Mouse (Mus musculus) testis, adult 2 months (tissue): ENCODE data around the gene Rint1. TPM values are rescaled to one million over a fixed set of nuclear protein-coding genes. Genes with fewer than 3 reads are reported as not detected.

Experiments
- H3K27ac ChIP-seq: fragments of 200-500 bp; 2 replicates; pipeline ENCODE4 v1.5.1; 2012; ENCODE audit warnings: low read depth, low read length; ENCODE audit not compliant: control insufficient read depth, insufficient read depth
- H3K27me3 ChIP-seq: fragments of 200-500 bp; 2 replicates; pipeline ENCODE4 v1.6.1; 2012; ENCODE audit warnings: mild to moderate bottlenecking, low read length, moderate library complexity; ENCODE audit not compliant: control insufficient read depth, insufficient read depth
- H3K36me3 ChIP-seq: fragments of 200-500 bp; 2 replicates; pipeline ENCODE4 v1.6.1; 2012; ENCODE audit warnings: mild to moderate bottlenecking, low read length; ENCODE audit not compliant: control insufficient read depth, insufficient read depth
- H3K4me1 ChIP-seq: fragments of 200-500 bp; 2 replicates; pipeline ENCODE4 v1.6.1; 2012; ENCODE audit warnings: low read length; ENCODE audit not compliant: control insufficient read depth, insufficient read depth
- H3K4me3 ChIP-seq: fragments of 200-500 bp; 2 replicates; pipeline ENCODE4 v1.5.1; 2012; ENCODE audit warnings: low read depth, mild to moderate bottlenecking, low read length, moderate library complexity, mixed read lengths; ENCODE audit not compliant: control insufficient read depth
- CTCF ChIP-seq: fragments of 200-500 bp; IDR thresholded peaks from 2 replicates; pipeline ENCODE4 v1.5.1; 2012; ENCODE audit warnings: low read depth, mild to moderate bottlenecking, inconsistent platforms, low read length, moderate library complexity; ENCODE audit not compliant: control insufficient read depth, insufficient read depth, insufficient replicate concordance
- POLR2A ChIP-seq: fragments of 200-500 bp; IDR thresholded peaks from 2 replicates; pipeline ENCODE4 v1.6.1; 2012; ENCODE audit warnings: low read depth, mild to moderate bottlenecking, inconsistent platforms, low read length, moderate library complexity; ENCODE audit not compliant: control insufficient read depth
- polyA plus RNA-seq: library from polyadenylated mRNA; depleted of rRNA; stranded (reverse); fragments of >200 nt; gene quantifications from 2 replicates; pipeline ENCODE4 v1.2.3, GENCODE M21; 2012

Gene Rint1
- polyA plus RNA-seq, 1 experiment, result 6.9 TPM

DNA sequence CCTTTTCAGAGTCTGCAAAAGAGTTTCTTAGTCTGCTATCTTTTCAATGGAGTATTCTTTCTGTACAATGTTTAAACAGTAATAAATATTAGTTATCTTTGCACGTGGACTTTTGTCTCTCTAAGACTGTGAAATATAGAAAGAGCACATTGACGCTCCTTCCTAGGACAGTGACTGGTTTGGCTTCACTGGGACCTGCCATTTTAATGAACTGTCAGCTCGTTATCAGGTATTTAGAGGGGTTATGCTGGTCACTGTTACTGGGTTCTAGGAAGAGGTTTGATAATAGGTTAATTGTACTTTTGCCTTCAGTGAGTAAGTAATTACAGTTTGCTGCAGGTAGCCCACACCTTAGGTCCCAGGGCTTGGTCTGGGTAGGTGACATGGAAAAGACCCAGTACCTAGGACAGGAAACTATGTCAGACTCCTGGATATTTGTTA, 899 bp downstream of the Rint1 start:
- Histone ChIP-seq H3K4me1 (peaks cover 3% of the 10 kb centered on the region), H3K27me3 (no peaks in the 10 kb centered on the region), H3K27ac (no peak overlapping the region), H3K4me3 (peak overlapping the region; percentile 93; the same call in 1 of the 2 replicates), H3K36me3 (no peaks in the 10 kb centered on the region)
- TF ChIP-seq CTCF (no peak), POLR2A (no peak)

- Histone ChIP-seq H3K36me3 (no peaks in the 10 kb centered on the region), H3K27me3 (no peaks in the 10 kb centered on the region), H3K4me3 (no peak overlapping the region), H3K4me1 (peaks cover 3% of the 10 kb centered on the region), H3K27ac (no peak overlapping the region)
- TF ChIP-seq CTCF (no peak), POLR2A (no peak)
Observed at GRCm38 (mm10) chr5:23789078-23789612, 1.6 kb downstream of the Rint1 start.

GRCm38 (mm10) chr5:23792726-23793125, 5.2 kb downstream of the Rint1 start:
- TF ChIP-seq POLR2A (no peak), CTCF (no peak)
- H3K36me3 ChIP-seq, result no peaks in the 10 kb centered on the region

DNA sequence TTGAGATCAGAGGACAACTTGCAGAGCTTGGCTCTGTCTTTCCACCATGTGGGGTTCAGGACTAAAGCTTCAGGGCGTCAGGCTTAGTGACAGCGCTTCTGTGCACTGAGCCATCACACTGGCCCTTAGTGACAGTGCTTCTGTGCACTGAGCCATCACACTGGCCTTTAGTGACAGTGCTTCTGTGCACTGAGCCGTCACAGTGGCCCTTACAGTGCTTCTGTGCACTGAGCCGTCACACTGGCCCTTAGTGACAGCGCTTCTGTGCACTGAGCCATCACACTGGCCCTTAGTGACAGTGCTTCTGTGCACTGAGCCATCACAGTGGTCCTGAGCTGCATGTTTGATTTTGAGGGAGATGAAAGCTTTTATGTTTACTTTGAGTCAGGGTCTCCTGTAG, 27.3 kb downstream of the Rint1 start:
- Histone ChIP-seq H3K36me3 (peaks cover 5% of the 10 kb centered on the region; the same call in 1 of the 2 replicates), H3K27me3 (no peaks in the 10 kb centered on the region), H3K4me1 (no peaks in the 10 kb centered on the region), H3K4me3 (no peak overlapping the region), H3K27ac (no peak overlapping the region)
- no peak for TF ChIP-seq POLR2A
- TF ChIP-seq CTCF, result no peak

More at GRCm38 (mm10) chr5:23792726-23793125, 5.2 kb downstream of the Rint1 start:
- Histone ChIP-seq H3K4me1 (no peaks in the 10 kb centered on the region; the same call in 1 of the 2 replicates), H3K27ac (no peak overlapping the region), H3K4me3 (no peak overlapping the region), H3K27me3 (no peaks in the 10 kb centered on the region)

- TF ChIP-seq POLR2A, result no peak
- TF ChIP-seq CTCF, result no peak
- peaks cover 5% of the 10 kb centered on the region; the same call in 1 of the 2 replicates for H3K36me3 ChIP-seq
- H3K4me3 ChIP-seq, result no peak overlapping the region
- H3K4me1 ChIP-seq, result no peaks in the 10 kb centered on the region
- no peak overlapping the region; the same call in 1 of the 2 replicates for H3K27ac ChIP-seq
- no peaks in the 10 kb centered on the region for H3K27me3 ChIP-seq
Observed at GRCm38 (mm10) chr5:23816681-23817080, 29.2 kb downstream of the Rint1 start.

DNA sequence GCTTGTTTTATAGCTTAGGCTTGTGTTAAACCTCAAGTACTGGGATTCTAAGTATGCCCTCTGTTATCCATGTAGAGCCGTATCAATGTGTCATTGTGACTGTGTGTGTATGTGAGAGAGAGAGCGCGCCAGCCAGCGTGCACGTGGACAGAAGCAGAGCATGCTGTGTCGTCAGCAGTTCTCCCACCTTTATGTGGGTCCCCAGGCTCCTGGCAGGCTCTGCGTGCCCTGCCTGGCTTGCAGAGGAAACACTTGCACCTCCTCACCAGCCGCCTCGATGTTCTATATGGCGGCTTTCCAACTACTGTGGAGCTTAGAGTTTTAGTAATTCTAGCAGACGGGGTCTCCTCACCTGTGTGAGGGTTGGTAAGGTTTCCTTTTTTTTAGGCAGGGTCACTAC, 34.8 kb downstream of the Rint1 start:
- no peaks in the 10 kb centered on the region for H3K4me1 ChIP-seq
- peaks cover 1% of the 10 kb centered on the region; the same call in 1 of the 2 replicates for H3K36me3 ChIP-seq
- H3K27me3 ChIP-seq, result no peaks in the 10 kb centered on the region
- no peak for TF ChIP-seq POLR2A
- TF ChIP-seq CTCF, result no peak
- no peak overlapping the region for H3K4me3 ChIP-seq
- H3K27ac ChIP-seq, result no peak overlapping the region

DNA sequence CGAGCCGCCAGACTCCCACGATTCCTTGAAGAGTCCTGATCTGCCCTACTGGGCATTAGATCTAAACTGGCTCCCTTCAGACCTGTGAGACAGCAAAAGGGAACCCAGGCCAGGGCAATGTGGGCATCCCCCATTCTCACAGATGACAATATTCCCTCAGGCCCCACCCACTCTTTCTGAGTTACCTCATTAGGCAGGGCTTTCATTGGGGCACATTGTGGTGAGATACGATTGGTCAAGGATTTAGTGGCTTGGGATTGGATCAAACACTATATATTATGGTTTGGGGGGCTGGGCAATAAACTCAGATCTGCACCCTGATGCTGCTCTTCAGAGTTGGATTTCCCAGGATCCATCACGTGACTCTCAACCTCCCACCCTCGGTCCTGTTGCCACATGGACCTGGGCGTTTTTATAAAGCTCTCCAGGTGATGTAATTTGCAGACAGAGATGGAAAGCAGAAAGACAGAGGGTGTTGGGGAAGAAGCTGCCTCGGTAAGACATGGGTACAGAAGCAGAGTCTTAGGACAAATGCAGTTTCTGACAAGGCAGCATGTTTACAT, 36.7 kb downstream of the Rint1 start:
- Histone ChIP-seq H3K27ac (no peak overlapping the region), H3K4me1 (no peaks in the 10 kb centered on the region), H3K4me3 (no peak overlapping the region; the same call in 1 of the 2 replicates), H3K27me3 (no peaks in the 10 kb centered on the region), H3K36me3 (no peaks in the 10 kb centered on the region)
- TF ChIP-seq POLR2A, result no peak
